Mouse (Mus musculus): ENCODE measurements around the gene AI837181. TPM values are rescaled to one million over a fixed set of nuclear protein-coding genes. Genes with fewer than 3 reads are reported as not detected.

Gene AI837181
- polyA plus RNA-seq, 1 experiment from 2014 or later: 60.3 TPM

- Histone ChIP-seq H3K27me3 (no peaks in the 10 kb centered on the region), H3K9ac (replicated peaks) (no peak overlapping the region), H3K4me1 (peaks cover 11% of the 10 kb centered on the region), H3K27ac (replicated peaks) (no peak overlapping the region), H3K9me3 (no peaks in the 10 kb centered on the region), H3K4me2 (replicated peaks) (no peak overlapping the region), H3K36me3 (peaks cover 40% of the 10 kb centered on the region), H3K4me3 (no peak overlapping the region)
- WGBS: 94% methylated on average over 8 of the region's 8 CpGs
- no peak for ATAC-seq (ENCODE audit: low FRiP score, low read depth)
Observed at GRCm38 (mm10) chr19:5418750-5419466, 6.0 kb upstream of the AI837181 start.

- 93% methylated on average over 9 of the region's 9 CpGs for whole genome bisulfite sequencing
- no peak overlapping the region for H3K4me2 ChIP-seq (replicated peaks)
Observed at GRCm38 (mm10) chr19:5419630-5420029, 5.3 kb upstream of the AI837181 start.

DNA sequence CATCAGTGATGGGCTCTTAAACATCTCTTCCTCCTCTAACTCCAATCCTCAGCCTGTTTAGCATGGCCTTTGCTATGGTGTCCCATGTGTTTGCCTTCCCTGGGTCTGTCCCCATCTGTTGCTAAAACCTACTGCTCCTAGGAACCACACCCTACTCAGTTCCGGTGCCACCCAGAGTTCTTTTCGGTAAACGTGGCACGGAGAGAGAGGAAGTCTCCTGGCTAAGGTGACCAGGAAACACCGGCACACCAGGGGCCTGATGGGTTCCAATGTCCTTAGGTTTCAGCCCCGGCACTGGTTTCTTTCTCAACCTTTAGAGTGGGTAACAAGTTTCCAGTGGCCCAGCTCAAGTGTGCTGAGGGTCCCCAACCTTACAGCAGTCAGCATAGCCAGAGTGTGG, 4.4 kb upstream of the AI837181 start:
- Histone ChIP-seq H3K27ac (replicated peaks) (no peak overlapping the region), H3K36me3 (peaks cover 40% of the 10 kb centered on the region), H3K9me3 (no peaks in the 10 kb centered on the region), H3K4me3 (no peak overlapping the region), H3K27me3 (no peaks in the 10 kb centered on the region), H3K9ac (replicated peaks) (no peak overlapping the region; the same call in 1 of the 2 replicates), H3K4me1 (peaks cover 16% of the 10 kb centered on the region), H3K4me2 (replicated peaks) (no peak overlapping the region)
- no peak for ATAC-seq (ENCODE audit: low FRiP score, low read depth)
- 94% methylated on average over 6 of the region's 6 CpGs for WGBS

More at GRCm38 (mm10) chr19:5419630-5420029, 5.3 kb upstream of the AI837181 start:
- H3K4me3 ChIP-seq: no peak overlapping the region
- no peak overlapping the region for H3K9ac ChIP-seq (replicated peaks)
- H3K4me1 ChIP-seq: peaks cover 14% of the 10 kb centered on the region
- peaks cover 40% of the 10 kb centered on the region for H3K36me3 ChIP-seq
- ATAC-seq (ENCODE audit: low FRiP score, low read depth): no peak
- no peaks in the 10 kb centered on the region for H3K27me3 ChIP-seq
- H3K27ac ChIP-seq (replicated peaks): no peak overlapping the region
- no peaks in the 10 kb centered on the region for H3K9me3 ChIP-seq

GRCm38 (mm10) chr19:5421784-5422183, 3.2 kb upstream of the AI837181 start:
- ATAC-seq (ENCODE audit: low FRiP score, low read depth): no peak
- H3K4me1 ChIP-seq: peaks cover 28% of the 10 kb centered on the region
- no peaks in the 10 kb centered on the region for H3K27me3 ChIP-seq
- H3K9me3 ChIP-seq: no peaks in the 10 kb centered on the region
- H3K9ac ChIP-seq (replicated peaks): 0 out of 2 replicates have a peak overlapping the region, but pooled peaks have one; percentile 86
- peaks cover 49% of the 10 kb centered on the region for H3K36me3 ChIP-seq
- 96% methylated on average over 5 of the region's 5 CpGs for WGBS
- H3K4me2 ChIP-seq (replicated peaks): no peak overlapping the region
- no peak overlapping the region for H3K4me3 ChIP-seq
- no peak overlapping the region for H3K27ac ChIP-seq (replicated peaks)

GRCm38 (mm10) chr19:5422267-5422666, 2.7 kb upstream of the AI837181 start:
- H3K36me3 ChIP-seq: peaks cover 54% of the 10 kb centered on the region
- H3K27ac ChIP-seq (replicated peaks): no peak overlapping the region
- H3K4me2 ChIP-seq (replicated peaks): no peak overlapping the region
- WGBS: 87% methylated on average over 10 of the region's 10 CpGs
- no peak overlapping the region for H3K4me3 ChIP-seq
- H3K27me3 ChIP-seq: no peaks in the 10 kb centered on the region
- H3K9me3 ChIP-seq: no peaks in the 10 kb centered on the region
- 0 out of 2 replicates have a peak overlapping the region, but pooled peaks have one; percentile 86 for H3K9ac ChIP-seq (replicated peaks)
- peaks cover 31% of the 10 kb centered on the region for H3K4me1 ChIP-seq
- no peak for ATAC-seq (ENCODE audit: low FRiP score, low read depth)

GRCm38 (mm10) chr19:5422895-5423443, 2.0 kb upstream of the AI837181 start:
- H3K4me1 ChIP-seq: peaks cover 32% of the 10 kb centered on the region
- WGBS: 65% methylated on average over 9 of the region's 9 CpGs
- peak overlapping the region; percentile 95 for H3K4me2 ChIP-seq (replicated peaks)
- H3K27me3 ChIP-seq: no peaks in the 10 kb centered on the region
- peak overlapping the region; percentile 86; the same call in 1 of the 2 replicates for H3K9ac ChIP-seq (replicated peaks)
- H3K36me3 ChIP-seq: peaks cover 55% of the 10 kb centered on the region
- H3K9me3 ChIP-seq: no peaks in the 10 kb centered on the region
- H3K27ac ChIP-seq (replicated peaks): no peak overlapping the region
- H3K4me3 ChIP-seq: peak overlapping the region; percentile 80; the same call in 1 of the 2 replicates
- ATAC-seq (ENCODE audit: low FRiP score, low read depth): no peak

GRCm38 (mm10) chr19:5423561-5423960, 1.4 kb upstream of the AI837181 start:
- no peak for ATAC-seq (ENCODE audit: low FRiP score, low read depth)
- Histone ChIP-seq H3K9ac (replicated peaks) (peak overlapping the region; percentile 86), H3K27me3 (no peaks in the 10 kb centered on the region), H3K9me3 (no peaks in the 10 kb centered on the region), H3K4me3 (peak overlapping the region; percentile 80), H3K36me3 (peaks cover 55% of the 10 kb centered on the region), H3K4me1 (peaks cover 32% of the 10 kb centered on the region), H3K27ac (replicated peaks) (no peak overlapping the region), H3K4me2 (replicated peaks) (peak overlapping the region; percentile 95)
- WGBS: 65% methylated on average over 12 of the region's 12 CpGs

DNA sequence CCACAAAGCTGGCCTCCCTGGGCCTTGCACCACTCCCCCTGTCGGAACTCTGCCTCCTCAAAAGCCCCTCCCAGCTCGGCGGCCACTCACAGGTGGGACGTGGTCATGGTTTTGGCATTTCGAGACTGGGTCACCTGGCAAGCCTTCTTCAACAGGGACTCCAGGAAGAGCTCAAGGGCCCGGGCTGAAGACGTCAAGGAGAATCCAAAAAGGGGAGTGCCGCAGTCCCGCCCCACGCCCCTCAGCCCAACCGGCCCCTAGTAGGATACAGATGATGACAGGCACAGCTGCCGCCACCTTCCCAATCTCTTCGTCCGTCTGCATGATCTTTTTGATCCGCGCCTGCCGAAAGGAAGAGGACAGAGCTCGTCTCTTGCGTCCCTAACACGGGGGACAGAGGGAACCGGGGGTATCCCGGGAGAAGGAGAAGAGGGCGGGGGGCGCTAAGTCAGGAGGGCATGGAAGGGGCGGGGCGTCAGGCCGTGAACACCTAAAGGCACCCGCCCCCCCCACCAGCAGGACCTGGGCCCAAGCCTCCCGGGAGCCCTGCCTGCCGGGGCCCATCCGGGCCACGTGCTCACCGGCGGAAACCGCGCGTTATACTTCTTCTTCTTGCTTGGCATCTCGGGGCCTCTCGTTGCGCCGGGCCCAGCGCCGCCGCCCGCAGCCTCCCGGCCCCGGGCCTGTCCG, 707 bp upstream of the AI837181 start:
- WGBS: under 1% methylated on average over 39 of the region's 48 CpGs
- ATAC-seq (ENCODE audit: low FRiP score, low read depth): peak; percentile 14
- H3K4me1 ChIP-seq: peaks cover 32% of the 10 kb centered on the region

DNA sequence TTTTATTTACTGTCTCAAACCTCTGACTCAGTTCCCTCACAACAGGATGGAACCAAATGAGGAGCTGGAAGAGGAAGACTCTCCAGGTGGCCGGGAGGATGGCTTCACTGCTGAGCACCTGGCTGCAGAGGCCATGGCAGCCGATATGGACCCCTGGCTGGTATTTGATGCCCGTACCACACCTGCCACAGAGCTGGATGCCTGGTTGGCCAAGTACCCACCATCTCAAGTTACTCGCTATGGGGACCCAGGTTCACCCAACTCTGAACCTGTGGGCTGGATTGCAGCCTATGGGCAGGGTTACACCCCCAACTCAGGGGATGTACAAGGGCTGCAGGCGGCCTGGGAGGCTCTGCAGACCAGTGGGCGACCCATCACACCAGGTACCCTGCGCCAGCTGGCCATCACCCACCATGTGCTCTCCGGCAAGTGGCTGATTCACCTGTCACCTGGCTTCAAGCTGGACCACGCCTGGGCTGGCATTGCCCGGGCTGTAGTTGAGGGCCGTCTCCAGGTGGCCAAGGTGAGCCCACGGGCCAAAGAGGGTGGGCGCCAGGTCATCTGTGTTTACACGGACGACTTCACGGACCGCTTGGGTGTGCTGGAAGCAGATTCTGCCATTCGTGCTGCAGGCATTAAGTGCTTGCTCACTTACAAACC, 1.1 kb downstream of the AI837181 start:
- Histone ChIP-seq H3K9me3 (no peaks in the 10 kb centered on the region), H3K27me3 (no peaks in the 10 kb centered on the region), H3K4me1 (peaks cover 32% of the 10 kb centered on the region), H3K9ac (replicated peaks) (peak overlapping the region; percentile 95), H3K4me3 (peak overlapping the region; percentile 80), H3K27ac (replicated peaks) (peak overlapping the region; percentile 80; the same call in 1 of the 2 replicates), H3K4me2 (replicated peaks) (peak overlapping the region; percentile 79), H3K36me3 (peaks cover 35% of the 10 kb centered on the region)
- 90% methylated on average over 18 of the region's 18 CpGs for WGBS
- no peak for ATAC-seq (ENCODE audit: low FRiP score, low read depth)

More for the DNA sequence above, 707 bp upstream of the AI837181 start:
- peak overlapping the region; percentile 80 for H3K4me3 ChIP-seq
- no peaks in the 10 kb centered on the region for H3K27me3 ChIP-seq
- H3K4me2 ChIP-seq (replicated peaks): peak overlapping the region; percentile 95
- no peaks in the 10 kb centered on the region for H3K9me3 ChIP-seq
- H3K9ac ChIP-seq (replicated peaks): peak overlapping the region; percentile 86
- peak overlapping the region; percentile 90 for H3K27ac ChIP-seq (replicated peaks)
- H3K36me3 ChIP-seq: peaks cover 53% of the 10 kb centered on the region

DNA sequence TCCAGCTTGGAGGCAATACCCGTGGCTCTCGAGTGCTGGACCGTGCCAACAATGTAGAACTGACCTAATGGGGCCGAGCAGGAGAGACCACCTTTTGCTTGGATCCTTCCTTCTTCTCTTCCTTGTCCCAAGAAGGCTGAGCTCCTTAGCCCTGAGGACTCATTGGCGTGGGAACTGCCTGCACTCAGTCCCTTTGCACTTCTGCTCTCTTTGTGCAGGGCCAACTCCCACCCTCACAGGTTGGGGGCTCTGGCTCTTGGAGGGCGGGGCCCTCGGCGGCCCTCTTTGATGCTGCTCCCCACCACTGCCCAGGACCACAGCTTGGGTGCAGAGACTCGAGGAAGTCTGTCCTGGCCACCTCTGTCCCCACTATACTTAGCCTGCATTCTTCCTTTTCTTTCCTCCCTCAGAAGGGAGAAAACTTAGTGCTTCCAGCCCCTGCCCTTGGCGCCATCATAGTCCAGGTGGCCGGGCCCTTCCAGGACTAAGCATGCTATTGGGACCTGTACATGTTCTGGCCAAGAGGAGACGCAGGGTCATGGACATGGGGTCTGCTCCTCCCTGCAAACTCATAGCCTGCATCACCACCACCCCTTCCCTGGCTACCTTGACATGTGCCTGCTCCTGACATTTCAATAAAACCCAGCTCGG, 1.8 kb downstream of the AI837181 start:
- Histone ChIP-seq H3K4me2 (replicated peaks) (peak overlapping the region; percentile 79), H3K4me3 (peak overlapping the region; percentile 12; the same call in 1 of the 2 replicates), H3K9ac (replicated peaks) (no peak overlapping the region; the same call in 1 of the 2 replicates)

DNA sequence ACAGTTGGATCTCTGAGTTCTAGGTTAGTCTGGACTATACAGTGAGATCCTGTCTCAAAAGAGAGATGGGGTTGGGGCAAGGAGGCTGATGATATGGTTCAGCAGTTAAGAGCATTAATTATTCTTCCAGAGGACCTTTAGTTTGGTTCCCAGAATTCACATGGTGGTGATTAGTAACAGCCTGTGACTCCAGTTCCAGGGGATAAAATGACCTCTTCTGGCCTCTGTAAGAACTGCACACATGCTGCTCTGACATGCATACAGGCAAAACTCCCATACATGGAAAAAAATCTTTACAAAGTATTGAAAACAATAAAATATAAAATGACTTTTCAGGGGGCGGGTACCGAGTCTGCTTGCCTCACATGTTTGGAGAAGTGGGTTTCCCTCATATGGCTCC, 3.1 kb downstream of the AI837181 start:
- Histone ChIP-seq H3K36me3 (peaks cover 19% of the 10 kb centered on the region), H3K4me1 (peaks cover 29% of the 10 kb centered on the region), H3K27ac (replicated peaks) (no peak overlapping the region), H3K9me3 (no peaks in the 10 kb centered on the region), H3K27me3 (no peaks in the 10 kb centered on the region), H3K4me3 (no peak overlapping the region), H3K9ac (replicated peaks) (no peak overlapping the region), H3K4me2 (replicated peaks) (no peak overlapping the region)
- no peak for ATAC-seq (ENCODE audit: low FRiP score, low read depth)
- 82% methylated on average over 2 of the region's 2 CpGs for WGBS

More for the DNA sequence above, 1.8 kb downstream of the AI837181 start:
- Histone ChIP-seq H3K27ac (replicated peaks) (0 out of 2 replicates have a peak overlapping the region, but pooled peaks have one; percentile 4), H3K27me3 (no peaks in the 10 kb centered on the region), H3K9me3 (no peaks in the 10 kb centered on the region), H3K36me3 (peaks cover 29% of the 10 kb centered on the region), H3K4me1 (peaks cover 32% of the 10 kb centered on the region)
- ATAC-seq (ENCODE audit: low FRiP score, low read depth): no peak
- 90% methylated on average over 13 of the region's 13 CpGs for WGBS

Measured in midbrain, embryonic 12.5 days (tissue).